Mouse (Mus musculus) activated CD4-positive, CD25-positive, alpha-beta regulatory T cell, adult 4 months (primary cell): Measurements from ENCODE around the gene Gm20388. TPM values are rescaled to one million over a fixed set of nuclear protein-coding genes. Genes with fewer than 3 reads are reported as not detected.

Experiments
- ATAC-seq: one replicate; pipeline ENCODE4 v1.8.0; 2017
- polyA plus RNA-seq, 2 experiments: library from polyadenylated mRNA; unstranded; fragments of 100-300 nt; shearing (Covaris generic); gene quantifications; one replicate each; pipeline ENCODE4 v1.2.1; 2017

Gm20388 gene
- polyA plus RNA-seq, 2 experiments from 2014 or later = 9.9 to 12.3 TPM

DNA sequence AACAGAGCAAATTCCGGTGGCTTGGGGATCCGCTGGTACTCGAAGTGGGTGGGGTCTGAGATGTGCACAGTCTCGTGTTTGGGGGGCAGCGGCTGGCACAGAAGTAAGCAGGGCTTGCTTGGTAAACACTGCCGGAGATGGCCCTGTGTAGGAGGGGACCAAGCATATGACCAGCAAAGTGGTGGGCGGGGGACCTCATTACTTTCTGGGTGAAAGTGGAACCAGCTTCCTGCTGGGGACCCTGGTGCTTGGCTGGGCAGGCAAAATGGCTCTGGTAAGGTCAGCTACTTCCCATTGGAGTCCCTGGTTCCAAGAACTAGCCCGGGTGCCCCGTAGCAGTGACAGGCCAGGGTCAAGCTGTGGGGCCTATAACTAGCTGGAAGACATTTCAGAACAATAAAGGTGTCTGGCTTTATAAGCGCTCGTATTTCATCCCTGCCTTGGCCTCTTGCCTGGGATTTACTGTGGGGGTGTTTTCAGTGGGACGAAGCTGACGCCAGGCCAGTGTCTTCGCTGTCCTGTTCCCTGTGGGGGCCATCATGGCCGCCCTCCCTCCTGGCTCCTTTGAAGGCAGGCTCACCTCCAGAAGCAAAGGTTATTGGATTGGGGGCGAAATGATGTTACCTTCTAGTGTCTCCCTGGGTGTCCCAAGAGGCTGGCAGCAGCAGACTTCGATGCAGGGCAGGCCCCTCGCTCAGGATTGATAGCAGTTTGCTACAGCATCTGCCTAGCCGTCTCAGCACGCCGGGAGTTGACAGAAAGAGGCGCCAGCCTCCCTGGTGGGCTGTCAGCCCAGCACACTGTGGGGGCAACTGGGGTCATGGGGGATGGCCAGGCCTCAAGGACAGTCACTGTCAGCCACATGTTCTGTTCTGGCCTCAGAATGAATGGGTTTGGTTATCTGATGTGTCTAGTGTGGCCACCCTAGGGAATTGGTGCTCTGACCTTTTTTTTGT lies 466.5 kb downstream of the Gm20388 start:
- ATAC-seq = no peak

DNA sequence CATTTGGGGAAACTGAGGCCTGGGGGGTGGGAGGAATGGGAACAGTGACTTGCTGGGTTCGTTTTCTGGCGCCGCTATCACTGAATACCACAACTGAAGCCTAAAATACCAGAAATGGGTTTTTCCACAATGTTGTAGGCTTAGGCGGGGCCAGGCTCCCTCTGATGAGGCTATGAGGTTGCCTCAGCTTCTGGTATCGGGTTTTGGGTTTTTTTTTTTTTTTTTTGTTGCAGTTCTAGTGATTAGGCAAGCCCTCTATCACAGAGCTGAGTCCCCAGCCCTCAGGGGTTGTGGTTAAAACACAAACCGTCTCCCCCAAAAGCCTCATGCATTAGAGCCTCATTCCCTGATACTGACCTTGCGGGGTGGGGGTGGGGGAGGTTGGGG lies 467.2 kb downstream of the Gm20388 start:
- no peak for ATAC-seq

DNA sequence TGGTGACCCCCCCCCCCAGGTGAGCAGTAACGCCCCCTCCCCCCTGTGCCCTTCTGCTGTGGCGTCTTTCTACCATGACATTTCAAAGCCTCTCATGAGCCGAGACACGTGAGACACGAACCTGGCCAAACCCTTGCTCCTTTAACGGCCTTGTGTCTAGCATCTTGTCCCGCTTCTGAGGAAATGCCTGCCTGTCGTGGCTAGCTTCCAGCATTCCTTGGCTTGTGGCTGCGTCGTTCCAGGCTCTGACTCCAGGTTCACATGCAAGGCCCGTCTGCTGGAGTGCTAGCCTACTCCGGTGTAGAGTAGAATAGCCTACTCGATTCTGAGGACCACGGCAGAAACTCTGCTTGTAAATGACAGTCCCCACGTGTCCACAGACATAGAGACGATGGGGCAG lies 467.7 kb downstream of the Gm20388 start:
- ATAC-seq = no peak

DNA sequence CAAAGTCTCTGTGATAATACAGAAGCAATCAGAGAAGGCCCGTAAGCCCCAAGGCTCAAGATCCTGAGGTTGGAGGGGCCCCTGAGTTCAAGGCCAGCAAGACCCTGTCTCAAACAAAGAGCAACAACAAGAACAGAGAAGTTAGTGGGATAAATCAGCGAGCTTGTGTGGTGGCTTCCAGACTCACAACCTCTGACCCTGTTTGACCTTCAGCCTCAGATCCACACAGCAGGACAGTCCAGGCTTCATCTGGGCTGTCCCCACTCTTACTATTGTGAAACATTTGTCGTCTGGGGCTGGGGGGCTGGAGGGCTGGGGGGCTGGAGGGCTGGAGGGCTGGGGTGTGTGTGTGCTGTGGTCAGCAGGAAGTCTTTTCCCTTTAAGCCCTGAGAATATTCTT lies 468.4 kb downstream of the Gm20388 start:
- ATAC-seq = no peak

DNA sequence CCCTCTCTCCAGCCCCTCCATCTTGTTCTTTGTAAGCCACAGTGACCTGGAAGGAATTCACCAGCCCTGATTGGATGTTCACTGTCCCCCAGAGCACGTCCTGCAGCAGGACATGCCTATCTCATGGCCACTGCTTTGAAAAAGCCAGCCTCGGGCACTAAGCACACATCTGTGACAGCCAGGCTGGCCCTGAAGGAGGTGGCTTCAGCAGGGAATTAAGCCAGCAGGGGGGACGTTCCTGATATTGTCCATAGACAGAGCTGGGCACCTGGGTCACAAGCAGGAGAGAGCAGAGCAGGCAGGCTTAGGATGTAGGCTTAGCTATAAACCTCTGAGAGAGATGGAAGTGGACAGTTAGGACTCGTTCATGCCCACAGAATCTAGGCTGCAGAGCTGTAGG lies 471.2 kb downstream of the Gm20388 start:
- no peak for ATAC-seq

DNA sequence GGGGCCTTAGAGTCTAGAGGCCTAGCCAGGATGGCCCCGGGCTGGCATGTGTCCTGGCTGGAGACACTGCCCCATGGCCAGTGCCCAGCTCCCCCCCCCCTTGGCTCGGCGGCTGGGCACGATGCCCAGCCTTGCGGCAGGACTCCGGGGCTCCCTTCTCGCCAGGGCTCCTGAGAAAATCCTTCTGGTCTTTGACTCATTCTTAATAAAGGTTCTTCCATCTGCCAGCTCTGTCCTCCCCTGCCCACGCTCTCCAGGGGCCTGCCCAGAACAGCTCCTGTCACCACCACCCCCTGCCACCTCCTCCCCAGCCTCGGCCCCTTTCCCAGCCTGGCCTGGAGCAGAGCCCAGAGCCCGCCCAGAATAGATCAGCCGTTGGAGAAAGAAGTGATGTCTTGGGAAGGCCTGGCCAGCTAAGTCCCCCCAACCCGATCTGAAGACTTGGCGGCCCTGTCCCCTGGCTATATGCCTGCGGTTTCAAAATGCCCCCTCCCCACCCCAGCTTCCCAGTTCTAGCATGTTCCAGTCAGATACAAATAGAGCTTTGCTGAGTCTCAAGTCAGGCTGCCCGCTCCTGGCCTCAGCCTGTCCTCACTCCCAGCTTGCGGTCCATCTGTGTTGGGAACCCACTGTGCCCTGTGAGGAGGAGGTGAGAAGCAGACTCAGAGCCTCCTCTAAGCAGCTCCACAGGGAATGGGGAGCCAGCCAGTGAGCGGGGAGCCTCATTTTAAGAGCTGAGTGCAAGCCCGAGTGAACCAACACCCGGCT lies 472.0 kb downstream of the Gm20388 start:
- no peak for ATAC-seq

DNA sequence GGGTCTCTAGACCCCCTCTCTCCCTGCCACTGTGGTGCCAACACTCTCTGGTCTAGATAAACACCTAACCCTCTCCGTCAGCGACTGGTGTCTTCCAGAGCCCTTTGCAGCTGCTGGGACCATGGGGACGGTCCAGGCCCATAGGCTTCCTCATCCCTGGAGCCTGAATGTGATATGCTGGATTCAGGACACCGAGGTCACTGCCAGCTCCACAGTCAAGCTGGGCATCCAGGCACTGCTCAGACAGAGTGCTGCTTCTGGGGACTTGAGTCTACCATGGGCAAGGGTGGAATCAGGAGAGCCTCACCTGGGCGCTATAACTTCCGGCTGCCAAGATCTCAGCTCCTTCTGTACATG lies 472.5 kb downstream of the Gm20388 start:
- no peak for ATAC-seq

DNA sequence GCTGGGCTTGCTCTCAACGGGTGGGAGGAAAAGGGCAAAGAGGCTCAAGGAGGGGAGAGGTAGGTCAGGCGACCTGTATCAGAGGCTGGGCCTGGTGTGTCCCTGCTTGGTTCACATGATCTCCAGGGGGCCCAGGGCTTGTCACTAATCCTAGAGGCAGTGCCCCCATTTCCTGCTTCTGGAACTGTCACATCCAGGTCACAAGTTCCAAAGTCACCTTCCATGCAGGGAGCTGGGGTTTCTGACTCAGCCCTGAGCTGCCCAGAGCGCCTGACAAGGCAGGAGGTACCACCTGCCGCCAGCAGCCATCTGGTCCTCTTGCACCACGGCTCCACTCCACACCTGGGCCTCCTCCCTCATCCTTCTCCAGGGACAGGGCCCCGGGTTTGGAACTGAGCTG lies 473.1 kb downstream of the Gm20388 start:
- no peak for ATAC-seq

DNA sequence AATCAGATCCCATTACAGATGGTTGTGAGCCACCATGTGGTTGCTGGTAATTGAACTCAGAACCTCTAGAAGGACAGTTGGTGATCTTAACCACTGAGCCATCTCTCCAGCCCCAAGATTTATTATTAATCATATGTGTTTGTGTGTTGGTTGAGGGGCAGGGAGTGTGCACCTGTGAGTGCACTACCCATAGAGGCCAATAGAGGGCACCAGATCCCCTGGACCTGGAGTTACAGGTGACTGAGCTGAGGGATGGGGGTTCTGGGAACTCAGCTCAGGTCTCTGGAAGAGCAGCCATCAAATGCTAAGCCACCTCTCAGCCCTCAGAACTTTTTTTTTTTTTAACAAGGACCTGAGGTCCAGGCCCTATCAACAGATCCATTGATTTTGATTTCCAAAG lies 474.1 kb downstream of the Gm20388 start:
- ATAC-seq = no peak

DNA sequence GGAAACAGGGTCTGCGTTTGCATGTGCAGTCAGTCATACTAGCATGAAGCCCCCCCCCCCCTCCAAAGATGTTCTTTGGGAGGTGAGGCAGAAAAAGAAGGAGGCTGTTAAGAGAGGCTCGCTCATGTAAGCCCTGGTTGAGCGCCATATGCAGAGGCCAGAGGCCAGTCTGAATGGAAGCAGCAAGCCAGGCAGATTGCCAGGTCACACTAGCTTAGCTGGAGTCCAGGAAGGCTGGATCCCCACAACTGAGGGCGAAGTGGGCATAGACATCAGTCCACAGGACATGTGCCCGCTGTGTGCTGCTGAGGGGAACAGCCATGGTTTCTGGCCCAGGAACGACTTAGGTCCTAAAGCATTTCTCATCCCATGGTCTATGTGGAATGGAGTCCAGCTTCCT lies 477.6 kb downstream of the Gm20388 start:
- ATAC-seq = no peak

DNA sequence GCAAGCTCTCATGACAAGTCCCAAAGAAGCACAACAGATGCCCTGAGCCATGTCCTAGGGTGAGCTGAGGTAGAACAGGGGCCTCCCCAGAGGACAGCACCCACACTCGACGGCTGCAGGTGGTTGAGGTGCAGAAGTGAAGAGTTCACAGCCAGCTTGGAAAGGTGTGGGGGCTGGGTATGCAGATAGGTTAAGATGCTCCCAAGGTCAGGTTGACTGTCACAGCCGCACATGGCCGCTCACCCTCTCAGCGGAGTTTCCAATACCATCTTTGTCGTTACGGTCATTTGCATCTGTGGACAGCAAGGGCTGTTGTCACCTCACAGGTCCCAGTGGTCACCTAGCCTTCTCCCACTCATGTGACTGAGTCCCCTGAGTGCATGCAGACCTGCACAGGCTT lies 480.0 kb downstream of the Gm20388 start:
- ATAC-seq = no peak

DNA sequence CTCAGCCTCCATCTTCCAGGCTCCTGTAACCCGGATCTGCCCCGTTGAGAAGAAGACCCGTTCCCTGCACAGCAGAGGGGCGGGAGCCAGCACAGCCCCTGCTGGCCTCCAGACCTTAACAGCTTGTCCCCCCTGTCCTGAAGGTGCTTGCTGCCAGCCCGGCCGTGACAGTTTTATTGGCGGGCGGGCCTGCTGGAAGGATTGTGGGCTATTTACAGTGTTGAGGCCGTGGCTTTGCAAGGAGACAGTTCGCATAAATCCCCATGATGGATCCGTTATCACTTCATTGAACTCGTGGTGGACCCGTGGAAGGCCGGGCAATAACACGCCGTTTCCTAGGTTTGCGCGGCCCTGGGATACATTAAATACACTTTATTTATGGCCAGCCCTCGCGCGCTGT lies 481.2 kb downstream of the Gm20388 start:
- ATAC-seq = no peak

DNA sequence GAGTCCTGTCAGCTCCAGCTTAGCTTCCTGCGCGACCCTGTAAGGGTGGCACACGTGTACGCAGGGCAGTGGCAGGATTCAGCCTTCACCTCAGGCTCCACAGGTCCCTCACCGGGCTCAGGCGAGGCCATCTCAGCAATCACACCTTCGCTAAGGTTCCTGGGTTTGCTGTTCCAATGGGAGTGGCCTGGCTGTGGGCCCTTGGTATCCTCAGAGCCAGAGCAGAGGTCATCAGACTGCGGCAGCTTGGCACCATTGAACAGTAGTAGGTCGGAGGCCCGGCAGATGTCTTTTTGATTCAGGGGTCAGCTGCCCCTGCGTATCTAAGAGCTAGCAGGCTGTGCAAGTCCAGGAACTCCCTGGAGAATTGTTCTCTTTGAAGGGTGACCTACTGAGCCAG lies 482.4 kb downstream of the Gm20388 start:
- no peak for ATAC-seq

DNA sequence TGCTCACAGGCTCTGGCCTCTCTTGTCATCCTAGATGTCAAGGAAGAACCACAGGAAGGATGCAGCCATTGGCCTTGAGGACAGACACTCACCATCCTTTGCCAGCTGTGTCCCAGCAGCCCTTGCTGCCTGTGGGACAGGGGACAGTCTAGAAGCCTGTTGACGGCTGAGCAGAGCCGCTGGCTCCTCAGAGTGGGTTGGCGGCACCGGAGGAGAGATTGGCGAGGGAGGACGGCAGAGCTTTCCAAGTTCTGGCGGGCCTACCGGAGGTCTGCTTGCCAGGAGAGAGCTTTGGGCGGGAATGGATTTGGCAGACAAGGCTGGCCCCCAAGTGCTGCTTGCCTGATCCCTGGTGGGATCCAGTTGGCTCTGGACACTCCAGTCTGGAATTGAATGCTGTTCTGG lies 483.2 kb downstream of the Gm20388 start:
- no peak for ATAC-seq

DNA sequence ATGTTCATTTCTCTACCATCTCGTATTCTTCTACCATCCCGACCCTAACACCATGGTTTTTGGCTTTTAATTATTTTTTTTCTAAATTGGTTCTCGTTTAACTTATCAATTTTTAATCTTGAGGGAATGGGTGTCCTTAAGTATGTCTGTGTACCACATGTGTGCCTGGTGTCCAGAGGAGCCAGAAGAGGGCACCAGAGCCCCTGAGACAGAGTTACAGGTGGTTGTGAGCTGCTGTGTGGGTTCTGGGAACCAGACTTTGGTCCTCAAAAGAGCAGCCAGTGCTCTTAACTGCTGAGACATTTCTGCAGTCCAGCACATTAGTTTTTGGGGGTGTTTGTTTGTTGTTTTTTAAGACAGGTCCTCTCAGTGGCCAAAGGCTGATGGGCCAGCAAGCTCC lies 485.3 kb downstream of the Gm20388 start:
- ATAC-seq = no peak

DNA sequence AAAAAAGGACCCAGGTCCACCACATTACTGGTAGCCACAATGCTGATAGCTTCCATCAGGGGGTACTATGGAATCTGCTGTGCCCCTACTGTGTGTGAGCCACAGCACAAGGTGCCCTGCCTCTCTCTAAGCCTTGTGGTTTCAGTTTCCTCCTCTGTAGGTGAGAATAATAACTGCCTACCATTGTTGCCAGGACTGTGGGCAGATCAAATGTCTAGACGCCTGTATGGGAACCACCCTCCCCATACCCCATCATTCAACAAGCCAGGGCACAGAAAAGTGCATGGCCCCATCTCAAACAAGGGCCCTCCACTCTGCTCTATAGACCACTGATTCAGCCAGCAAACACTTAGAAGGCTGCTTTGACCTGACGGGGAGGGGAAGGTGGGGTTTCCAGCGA lies 486.1 kb downstream of the Gm20388 start:
- peak; percentile 82 for ATAC-seq

DNA sequence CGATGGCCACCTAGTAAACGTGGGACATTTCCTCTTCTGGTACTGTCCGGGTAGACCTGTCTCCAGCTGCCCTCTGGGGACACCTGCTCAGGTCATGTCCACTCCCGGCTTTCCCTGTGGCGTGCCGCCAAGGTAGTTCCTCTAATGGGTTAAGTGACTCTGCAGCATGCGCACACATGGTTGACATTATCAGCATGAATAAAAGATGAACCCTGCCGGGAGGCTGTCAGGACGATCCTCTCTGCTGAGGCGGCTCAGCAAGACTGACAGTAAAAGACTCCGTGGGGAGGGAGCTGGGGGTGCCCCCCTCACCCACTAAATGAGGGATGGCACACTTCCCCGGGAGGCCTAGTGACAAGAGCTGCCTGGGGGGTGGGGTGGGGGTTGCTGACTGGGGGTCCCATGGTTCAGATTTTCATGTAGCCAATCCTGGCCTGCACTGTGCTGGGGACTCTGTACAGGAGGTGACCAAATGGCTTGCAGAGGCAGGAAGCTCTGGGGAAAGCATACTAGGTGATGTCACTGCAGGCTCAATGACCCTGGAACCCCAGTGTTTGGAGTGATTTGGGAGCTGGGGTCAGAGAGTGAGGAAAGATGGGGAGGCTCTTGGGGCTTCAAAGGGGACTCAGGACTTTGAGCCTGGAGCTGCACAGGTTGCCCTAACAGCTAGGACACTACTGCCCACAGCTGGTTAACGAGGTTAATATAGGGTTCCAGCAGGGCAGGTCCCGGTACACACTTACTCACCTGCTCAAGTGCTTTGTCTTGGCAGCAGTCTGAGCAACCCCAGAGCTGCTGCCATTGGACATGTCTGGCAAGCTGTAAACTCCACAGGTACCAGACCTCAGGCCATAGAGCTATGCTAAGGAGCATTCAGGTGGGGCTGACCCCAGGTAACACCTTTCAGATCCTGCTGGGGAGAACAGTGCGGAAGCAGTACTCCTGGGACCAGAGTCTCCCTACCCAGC lies 487.1 kb downstream of the Gm20388 start:
- no peak for ATAC-seq

DNA sequence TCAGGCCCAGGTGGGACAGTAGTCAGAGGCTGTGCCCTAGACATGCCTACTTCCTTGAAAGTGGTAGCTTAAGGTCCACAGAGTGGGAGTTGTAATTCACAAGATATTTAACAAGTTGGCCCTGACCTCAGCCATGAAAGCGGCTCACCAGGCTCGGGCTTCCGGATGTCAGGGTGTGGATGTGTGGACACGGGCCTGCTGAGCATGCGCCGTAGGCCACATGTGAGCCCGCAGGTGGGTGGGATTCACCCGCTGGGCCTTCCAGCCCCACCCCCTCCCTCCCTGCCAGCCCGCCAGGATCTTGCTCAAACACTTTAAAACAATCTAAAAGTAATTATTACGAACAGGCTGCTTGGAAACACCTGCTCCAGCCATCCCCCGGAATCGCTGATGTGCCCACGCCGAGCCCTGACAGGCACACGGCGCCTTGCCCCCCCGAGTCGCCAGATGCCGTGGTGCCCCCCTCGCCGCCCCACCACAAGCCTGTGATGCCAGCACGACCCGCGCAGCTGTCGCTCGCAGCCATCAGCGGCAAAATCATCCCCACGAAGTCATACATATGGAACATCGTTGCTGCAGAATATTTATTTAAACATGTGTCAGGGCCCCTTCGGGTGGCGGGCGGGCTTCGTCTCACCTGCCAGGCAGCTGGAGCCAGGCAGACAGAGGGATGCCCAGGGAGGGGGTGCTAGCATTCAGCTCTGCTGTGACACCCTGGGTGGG lies 488.7 kb downstream of the Gm20388 start:
- ATAC-seq = no peak

DNA sequence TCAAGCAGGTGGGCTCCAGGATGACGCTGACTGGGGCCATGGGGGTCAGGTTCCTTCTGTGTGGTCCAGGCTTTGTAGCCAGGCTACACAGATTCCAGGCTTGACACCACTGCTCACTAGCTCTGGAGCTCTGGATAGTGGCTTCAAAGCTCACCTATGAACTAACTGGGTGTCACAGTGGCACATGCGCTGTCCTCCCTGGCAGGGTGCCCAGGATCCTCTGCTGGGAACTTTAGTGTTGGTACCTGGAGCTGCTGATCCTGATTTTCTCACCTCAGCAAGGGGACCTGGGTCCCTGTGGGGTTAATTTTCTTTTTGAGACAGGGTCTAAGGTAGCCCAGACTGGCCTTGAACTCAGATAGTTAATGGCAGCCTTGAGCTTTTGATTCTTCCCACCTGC lies 490.6 kb downstream of the Gm20388 start:
- ATAC-seq = no peak

DNA sequence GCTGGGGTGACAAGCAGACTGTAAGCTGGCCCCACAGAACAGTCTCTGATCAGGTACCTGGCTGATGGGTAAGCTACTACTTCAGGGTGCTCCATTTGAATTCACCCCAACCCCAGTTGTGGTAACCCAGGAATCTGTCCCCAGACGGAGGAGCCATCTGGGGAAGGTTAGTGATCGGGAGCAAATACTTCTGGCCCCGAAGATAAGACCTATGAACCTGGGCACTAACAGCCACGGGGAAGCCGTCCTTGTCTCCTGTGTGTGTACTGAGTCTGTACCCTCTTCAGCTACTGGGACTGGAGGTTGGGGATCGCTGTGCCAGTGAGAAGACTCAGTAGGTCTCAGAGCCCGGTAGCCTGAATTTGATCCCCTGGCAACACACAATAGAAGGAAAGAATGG lies 491.1 kb downstream of the Gm20388 start:
- ATAC-seq = no peak

DNA sequence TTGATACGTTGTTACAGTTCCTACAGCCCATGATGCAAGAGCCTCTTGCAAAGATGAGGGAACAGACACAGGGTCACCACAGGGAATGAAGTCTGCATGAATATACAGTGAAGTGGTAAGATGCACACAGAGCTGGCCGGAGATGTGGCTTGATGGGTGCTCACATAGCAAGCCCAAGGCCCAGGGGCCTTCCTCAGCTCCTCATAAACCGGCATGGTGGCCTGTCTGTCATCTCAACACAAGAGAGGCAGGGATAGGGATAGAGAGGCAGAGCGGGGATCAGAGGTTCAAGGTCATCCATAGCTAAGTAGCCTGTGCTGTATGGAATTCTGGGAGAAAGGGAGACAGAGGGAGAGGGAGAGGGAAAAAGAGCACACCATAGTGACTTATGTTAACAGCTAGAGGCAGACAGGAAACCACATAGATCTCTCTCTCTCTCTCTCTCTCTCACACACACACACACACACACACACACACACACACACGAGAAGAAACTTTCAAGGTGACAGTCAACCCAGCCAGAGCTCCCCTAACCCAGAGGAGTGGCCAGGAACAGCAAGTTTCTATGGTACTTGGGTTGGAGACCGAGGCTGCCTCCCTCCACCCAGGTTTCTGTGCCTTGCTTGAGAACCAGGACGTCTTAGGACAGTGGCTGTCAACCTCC lies 493.1 kb downstream of the Gm20388 start:
- ATAC-seq = no peak

DNA sequence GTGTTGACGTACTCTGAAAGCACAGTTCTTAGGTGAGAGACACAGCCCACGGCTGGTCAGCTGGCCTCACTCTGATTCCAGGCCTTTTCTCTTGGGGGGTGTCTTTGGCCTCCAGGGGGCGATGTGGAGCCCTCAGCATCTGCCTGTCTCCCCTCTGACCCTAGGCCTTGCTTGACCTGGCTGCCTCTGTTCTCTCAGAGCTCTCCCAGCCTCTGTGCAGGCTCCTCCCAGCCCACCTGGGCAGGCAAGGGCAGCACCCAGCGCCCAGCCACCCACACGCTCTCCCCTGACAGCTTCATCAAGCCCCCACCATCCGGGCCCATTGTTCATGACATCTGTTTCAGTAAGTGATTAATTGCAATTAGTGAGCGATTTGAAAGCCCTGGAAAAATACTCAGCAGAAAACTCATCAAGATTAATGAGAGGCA lies 494.0 kb downstream of the Gm20388 start:
- no peak for ATAC-seq
